In the genomic region with DNA sequence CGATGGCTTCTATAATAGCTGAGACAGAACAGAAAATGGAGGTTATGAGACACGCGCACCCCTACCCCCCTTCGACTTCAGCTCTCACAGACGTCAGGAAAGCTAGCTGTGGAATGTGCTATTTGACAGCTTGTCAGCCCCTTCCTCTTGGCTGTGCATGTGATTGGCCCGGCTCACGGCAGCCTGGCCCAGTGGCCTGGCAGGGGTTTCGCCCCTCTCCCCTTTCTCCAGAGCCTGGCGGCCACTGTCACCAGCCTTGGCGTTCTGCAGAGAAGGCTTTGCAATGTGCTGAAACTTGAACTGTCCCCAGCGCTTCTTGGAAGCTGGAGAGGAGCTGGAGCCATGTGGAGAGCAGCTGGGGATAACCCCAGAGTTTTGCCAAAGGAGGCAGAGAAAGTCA, we compare ENCODE assay signal across 8 mouse cellular contexts.
DNase-seq lines count a peak whose midpoint lies in the region; ATAC-seq and TF ChIP-seq lines count a peak whose summit lies in the region.
"Had no signal": no experiment of that assay in that cellular context is flagged by ENCODE, and none has a peak within 500 bp of the region (broad histone marks: within the 10 kb centered on the region; RNA-seq: fewer than 3 reads in every experiment).

No protein-coding gene starts in this region.

- H3K9me3 ChIP-seq in embryonic facial prominence, embryonic 10.5 days: no peaks in the 10 kb centered on the region
- H3K9me3 ChIP-seq in heart, embryonic 10.5 days: no peaks in the 10 kb centered on the region
- no peaks in the 10 kb centered on the region for H3K9me3 ChIP-seq in limb, embryonic 14.5 days (ENCODE audit: control insufficient read depth, low read length)
- H3K9me3 ChIP-seq in kidney, embryonic 15.5 days (replicated peaks): no peaks in the 10 kb centered on the region

- 38% methylated on average over 11 of the region's 11 CpGs for WGBS in embryonic facial prominence, embryonic 10.5 days
- WGBS in heart, embryonic 10.5 days: 15% methylated on average over 11 of the region's 11 CpGs
- WGBS in limb, embryonic 14.5 days: 36% methylated on average over 11 of the region's 11 CpGs
- 54% methylated on average over 11 of the region's 11 CpGs for WGBS in kidney, embryonic 15.5 days

- no peak overlapping the region for H3K4me2 ChIP-seq in limb, embryonic 14.5 days (replicated peaks; ENCODE audit: low read depth, low read length, severe bottlenecking)
- no peak overlapping the region for H3K4me2 ChIP-seq in kidney, embryonic 15.5 days

- H3K27ac ChIP-seq in embryonic facial prominence, embryonic 10.5 days (replicated peaks): peak overlapping the region; percentile 62
- H3K27ac ChIP-seq in heart, embryonic 10.5 days: peak overlapping the region; percentile 89
- H3K27ac ChIP-seq in limb, embryonic 14.5 days (replicated peaks; ENCODE audit: low read depth, low read length): no peak overlapping the region
- H3K27ac ChIP-seq in kidney, embryonic 15.5 days: no peak overlapping the region

- H3K36me3 ChIP-seq in embryonic facial prominence, embryonic 10.5 days (replicated peaks): no peaks in the 10 kb centered on the region
- H3K36me3 ChIP-seq in heart, embryonic 10.5 days: no peaks in the 10 kb centered on the region
- no peaks in the 10 kb centered on the region for H3K36me3 ChIP-seq in limb, embryonic 14.5 days (ENCODE audit: control insufficient read depth, insufficient read depth, low read length)
- no peaks in the 10 kb centered on the region for H3K36me3 ChIP-seq in kidney, embryonic 15.5 days

- no peak overlapping the region for H3K9ac ChIP-seq in limb, embryonic 14.5 days (ENCODE audit: low read depth, low read length, severe bottlenecking)
- no peak overlapping the region for H3K9ac ChIP-seq in kidney, embryonic 15.5 days

- DNase-seq in ZHBTc4 (ENCODE audit: low read depth, low spot score): peak; percentile 10
- peak; percentile 52 for DNase-seq in embryonic facial prominence, embryonic 10.5 days (ENCODE audit: low spot score)
- DNase-seq in heart, embryonic 10.5 days (ENCODE audit: low spot score): peak; percentile 84
- DNase-seq in limb, embryonic 14.5 days (ENCODE audit: low spot score): peak; percentile 32
- DNase-seq in layer of hippocampus, adult 18-20 months (ENCODE audit: low spot score in 2 of 2): no peak
- DNase-seq in left cerebral cortex, adult 8-10 months (ENCODE audit: low spot score in 2 of 2): no peak
- DNase-seq: kidney, adult 2 months had no signal

- peaks cover 24% of the 10 kb centered on the region for H3K4me1 ChIP-seq in embryonic facial prominence, embryonic 10.5 days
- H3K4me1 ChIP-seq in heart, embryonic 10.5 days: peaks cover 33% of the 10 kb centered on the region
- peaks cover 8% of the 10 kb centered on the region; the same call in 1 of the 2 replicates for H3K4me1 ChIP-seq in limb, embryonic 14.5 days (ENCODE audit: control insufficient read depth, insufficient read depth, low read length)
- H3K4me1 ChIP-seq in kidney, embryonic 15.5 days: peaks cover 10% of the 10 kb centered on the region

- H3K27me3 ChIP-seq in embryonic facial prominence, embryonic 10.5 days (replicated peaks; ENCODE audit: low read depth, poor library complexity, severe bottlenecking): peaks cover 5% of the 10 kb centered on the region; the same call in 1 of the 2 replicates
- H3K27me3 ChIP-seq in heart, embryonic 10.5 days (ENCODE audit: insufficient read depth, poor library complexity, severe bottlenecking): no peaks in the 10 kb centered on the region
- no peaks in the 10 kb centered on the region for H3K27me3 ChIP-seq in limb, embryonic 14.5 days (ENCODE audit: control insufficient read depth, insufficient read depth, low read length)
- H3K27me3 ChIP-seq in kidney, embryonic 15.5 days: no peaks in the 10 kb centered on the region

- ATAC-seq in limb, embryonic 14.5 days (ENCODE audit: low FRiP score, low read depth): peak; percentile 58
- no peak for ATAC-seq in kidney, embryonic 15.5 days (replicated peaks; ENCODE audit: low FRiP score)

- no peak for TF ChIP-seq POLR2A in limb, embryonic 14.5 days (IDR thresholded peaks at IDR 0.05; ENCODE audit: borderline replicate concordance, extremely low read depth, insufficient read depth, insufficient read length)

- no peak overlapping the region; the same call in 1 of the 2 replicates for H3K4me3 ChIP-seq in embryonic facial prominence, embryonic 10.5 days
- H3K4me3 ChIP-seq in heart, embryonic 10.5 days: peak overlapping the region; percentile 50
- H3K4me3 ChIP-seq in limb, embryonic 14.5 days (replicated peaks; ENCODE audit: low read length): no peak overlapping the region
- no peak overlapping the region for H3K4me3 ChIP-seq in kidney, embryonic 15.5 days (replicated peaks)

Comparison
In these comparisons a context has a peak if more than half of its experiments do, and no peak if none do; other contexts are left out.
1. DNase-seq: peak in ZHBTc4 (single experiment), embryonic facial prominence, embryonic 10.5 days (single experiment), heart, embryonic 10.5 days (single experiment) and limb, embryonic 14.5 days (single experiment); none in layer of hippocampus, adult 18-20 months (0 of 2) and left cerebral cortex, adult 8-10 months (0 of 2).
2. H3K27ac ChIP-seq: peak in embryonic facial prominence, embryonic 10.5 days (single experiment) and heart, embryonic 10.5 days (single experiment); none in limb, embryonic 14.5 days (single experiment) and kidney, embryonic 15.5 days (single experiment).